Mouse (Mus musculus) neural tube, embryonic 12.5 days (tissue): ENCODE results near the gene 1110008L16Rik. TPM values are rescaled to one million over a fixed set of nuclear protein-coding genes. Genes with fewer than 3 reads are reported as not detected.

ENCODE experiments used
- ATAC-seq: fragments of 200-750 bp; cut with Nextera tagmentation; 2 replicates; pipeline ENCODE4 v1.8.0; 2017; ENCODE audit warnings: low read depth, mild to moderate bottlenecking, moderate TSS enrichment, moderate library complexity; ENCODE audit not compliant: low FRiP score
- H3K27ac ChIP-seq: fragments of 300-500 bp; sonication (generic); 2 replicates; pipeline ENCODE4 v1.5.1; 2016
- H3K27me3 ChIP-seq: fragments of 300-500 bp; sonication (generic); replicated peaks from 2 replicates; pipeline ENCODE4 v1.6.1; 2016; ENCODE audit warnings: mild to moderate bottlenecking
- H3K36me3 ChIP-seq: fragments of 300-500 bp; sonication (generic); 2 replicates; pipeline ENCODE4 v1.6.1; 2016; ENCODE audit warnings: mild to moderate bottlenecking
- H3K4me1 ChIP-seq: fragments of 300-500 bp; sonication (generic); 2 replicates; pipeline ENCODE4 v1.6.1; 2016
- H3K4me2 ChIP-seq: fragments of 300-500 bp; sonication (generic); replicated peaks from 2 replicates; pipeline ENCODE4 v1.6.1; 2016; ENCODE audit warnings: mild to moderate bottlenecking
- H3K4me3 ChIP-seq: fragments of 300-500 bp; sonication (generic); 2 replicates; pipeline ENCODE4 v1.5.1; 2016
- H3K9ac ChIP-seq: fragments of 300-500 bp; sonication (generic); 2 replicates; pipeline ENCODE4 v1.6.1; 2016; ENCODE audit warnings: mild to moderate bottlenecking
- H3K9me3 ChIP-seq: fragments of 300-500 bp; sonication (generic); 2 replicates; pipeline ENCODE4 v1.6.1; 2016; ENCODE audit warnings: mild to moderate bottlenecking
- WGBS: fragments of 180-500 bp; shearing (Covaris S2); methylation state at CpG from one replicate; pipeline ENCODE4 v1.1.7; 2016; 5-methylcytosine and 5-hydroxymethylcytosine counted together
- polyA plus RNA-seq: library from polyadenylated mRNA; unstranded; fragments of >200 nt; fragmentation: Nextera tagmentation; extraction: Ambion mirVana; gene quantifications from 2 replicates; pipeline ENCODE4 v1.2.1, GENCODE M21; 2016

1110008L16Rik gene
- polyA plus RNA-seq, 1 experiment from 2014 or later, result 12.5 TPM

- Histone ChIP-seq H3K9ac (peak overlapping the region; percentile 86), H3K4me3 (peak overlapping the region; percentile 72), H3K4me2 (peak overlapping the region; percentile 78), H3K9me3 (no peaks in the 10 kb centered on the region), H3K36me3 (peaks cover 3% of the 10 kb centered on the region), H3K27ac (peak overlapping the region; percentile 70), H3K27me3 (no peaks in the 10 kb centered on the region), H3K4me1 (peaks cover 10% of the 10 kb centered on the region)
- peak; percentile 100 for ATAC-seq
- WGBS, result under 1% methylated on average over 51 of the region's 51 CpGs
These were observed 99.1 kb downstream of the 1110008L16Rik start for GRCm38 (mm10) chr12:55398240-55399127.

GRCm38 (mm10) chr12:55399128-55399677 is 99.8 kb downstream of the 1110008L16Rik start:
- H3K4me1 ChIP-seq, result peaks cover 10% of the 10 kb centered on the region
- peak overlapping the region; percentile 55 for H3K27ac ChIP-seq
- H3K36me3 ChIP-seq, result peaks cover 3% of the 10 kb centered on the region
- ATAC-seq, result peak; percentile 21; the same call in 1 of the 2 replicates
- H3K9ac ChIP-seq, result peak overlapping the region; percentile 86
- H3K27me3 ChIP-seq, result no peaks in the 10 kb centered on the region
- H3K4me3 ChIP-seq, result peak overlapping the region; percentile 72
- no peaks in the 10 kb centered on the region for H3K9me3 ChIP-seq
- WGBS, result 1% methylated on average over 20 of the region's 20 CpGs
- peak overlapping the region; percentile 78 for H3K4me2 ChIP-seq

GRCm38 (mm10) chr12:55407888-55408287 is 108.5 kb downstream of the 1110008L16Rik start:
- no peak overlapping the region for H3K4me3 ChIP-seq
- H3K9ac ChIP-seq, result no peak overlapping the region
- no peak overlapping the region for H3K27ac ChIP-seq
- no peaks in the 10 kb centered on the region for H3K27me3 ChIP-seq
- H3K36me3 ChIP-seq, result peaks cover 46% of the 10 kb centered on the region
- H3K9me3 ChIP-seq, result no peaks in the 10 kb centered on the region
- no peak for ATAC-seq
- 95% methylated on average over 5 of the region's 5 CpGs for WGBS
- H3K4me1 ChIP-seq, result no peaks in the 10 kb centered on the region
- no peak overlapping the region for H3K4me2 ChIP-seq

GRCm38 (mm10) chr12:55415255-55415654 is 115.9 kb downstream of the 1110008L16Rik start:
- Histone ChIP-seq H3K4me1 (no peaks in the 10 kb centered on the region), H3K4me3 (no peak overlapping the region), H3K9ac (no peak overlapping the region), H3K27me3 (no peaks in the 10 kb centered on the region), H3K36me3 (peaks cover 78% of the 10 kb centered on the region), H3K4me2 (no peak overlapping the region), H3K27ac (no peak overlapping the region; the same call in 1 of the 2 replicates), H3K9me3 (no peaks in the 10 kb centered on the region)
- whole genome bisulfite sequencing, result 95% methylated on average over 5 of the region's 5 CpGs
- no peak for ATAC-seq

GRCm38 (mm10) chr12:55415762-55416161 is 116.4 kb downstream of the 1110008L16Rik start:
- Histone ChIP-seq H3K4me2 (no peak overlapping the region), H3K27ac (no peak overlapping the region), H3K9me3 (no peaks in the 10 kb centered on the region), H3K4me1 (no peaks in the 10 kb centered on the region), H3K36me3 (peaks cover 80% of the 10 kb centered on the region), H3K4me3 (no peak overlapping the region), H3K9ac (no peak overlapping the region), H3K27me3 (no peaks in the 10 kb centered on the region)
- WGBS, result 96% methylated on average over 1 of the region's 1 CpGs
- no peak for ATAC-seq

GRCm38 (mm10) chr12:55420220-55420619 is 120.8 kb downstream of the 1110008L16Rik start:
- ATAC-seq, result no peak
- peaks cover 46% of the 10 kb centered on the region for H3K36me3 ChIP-seq
- no peaks in the 10 kb centered on the region for H3K27me3 ChIP-seq

GRCm38 (mm10) chr12:55422057-55422456 is 122.7 kb downstream of the 1110008L16Rik start:
- 48% methylated on average over 3 of the region's 3 CpGs for WGBS

More at GRCm38 (mm10) chr12:55420220-55420619, 120.8 kb downstream of the 1110008L16Rik start:
- H3K4me3 ChIP-seq, result no peak overlapping the region
- no peak overlapping the region for H3K27ac ChIP-seq
- H3K9me3 ChIP-seq, result no peaks in the 10 kb centered on the region
- WGBS, result 95% methylated on average over 24 of the region's 24 CpGs
- no peak overlapping the region for H3K9ac ChIP-seq
- H3K4me2 ChIP-seq, result no peak overlapping the region
- no peaks in the 10 kb centered on the region for H3K4me1 ChIP-seq

GRCm38 (mm10) chr12:55426300-55426699 is 126.9 kb downstream of the 1110008L16Rik start:
- no peaks in the 10 kb centered on the region for H3K27me3 ChIP-seq
- no peak overlapping the region for H3K9ac ChIP-seq
- no peaks in the 10 kb centered on the region for H3K36me3 ChIP-seq
- H3K27ac ChIP-seq, result no peak overlapping the region
- no peak overlapping the region for H3K4me2 ChIP-seq
- no peaks in the 10 kb centered on the region for H3K4me1 ChIP-seq
- H3K4me3 ChIP-seq, result no peak overlapping the region
- WGBS, result 93% methylated on average over 7 of the region's 7 CpGs
- no peaks in the 10 kb centered on the region for H3K9me3 ChIP-seq
- no peak for ATAC-seq

More at GRCm38 (mm10) chr12:55422057-55422456, 122.7 kb downstream of the 1110008L16Rik start:
- Histone ChIP-seq H3K9ac (no peak overlapping the region), H3K4me2 (no peak overlapping the region), H3K36me3 (peaks cover 30% of the 10 kb centered on the region), H3K4me3 (no peak overlapping the region), H3K27ac (no peak overlapping the region), H3K4me1 (no peaks in the 10 kb centered on the region), H3K9me3 (no peaks in the 10 kb centered on the region), H3K27me3 (no peaks in the 10 kb centered on the region)
- no peak for ATAC-seq

GRCm38 (mm10) chr12:55429201-55429600 is 129.8 kb downstream of the 1110008L16Rik start:
- Histone ChIP-seq H3K4me3 (no peak overlapping the region), H3K27ac (no peak overlapping the region), H3K9ac (no peak overlapping the region), H3K4me1 (no peaks in the 10 kb centered on the region), H3K27me3 (no peaks in the 10 kb centered on the region), H3K36me3 (no peaks in the 10 kb centered on the region), H3K9me3 (no peaks in the 10 kb centered on the region), H3K4me2 (no peak overlapping the region)
- no peak for ATAC-seq
- 89% methylated on average over 8 of the region's 8 CpGs for WGBS

GRCm38 (mm10) chr12:55429956-55430355 is 130.6 kb downstream of the 1110008L16Rik start:
- H3K9ac ChIP-seq, result no peak overlapping the region
- ATAC-seq, result no peak
- H3K9me3 ChIP-seq, result no peaks in the 10 kb centered on the region
- H3K36me3 ChIP-seq, result no peaks in the 10 kb centered on the region
- H3K4me1 ChIP-seq, result no peaks in the 10 kb centered on the region
- no peaks in the 10 kb centered on the region for H3K27me3 ChIP-seq
- 90% methylated on average over 4 of the region's 4 CpGs for WGBS
- no peak overlapping the region for H3K4me3 ChIP-seq
- H3K4me2 ChIP-seq, result no peak overlapping the region
- H3K27ac ChIP-seq, result no peak overlapping the region
